Mouse (Mus musculus): Measurements from ENCODE around the gene Sptbn4. TPM values are rescaled to one million over a fixed set of nuclear protein-coding genes. Genes with fewer than 3 reads are reported as not detected.
A peak's percentile ranks its signal among the peaks of the same experiment; 100 is the strongest.

The Sptbn4 gene
- total and polyA plus RNA-seq, 2 experiments from 2014 or later = 3.4 to 24.8 TPM

- DNase-seq (ENCODE audit: low spot score) (no peak), ATAC-seq (no peak)
- H3K4me2 ChIP-seq (ENCODE audit: low read depth, low read length) = no peak overlapping the region
- no peak overlapping the region for H3K27ac ChIP-seq
- no peaks in the 10 kb centered on the region for H3K9me3 ChIP-seq (ENCODE audit: low read length)
- H3K27me3 ChIP-seq (ENCODE audit: insufficient read depth, low read length) = peaks cover 5% of the 10 kb centered on the region; the same call in 1 of the 2 replicates
- H3K36me3 ChIP-seq (ENCODE audit: insufficient read depth, low read length) = peaks cover 8% of the 10 kb centered on the region; the same call in 1 of the 2 replicates
- H3K4me3 ChIP-seq (ENCODE audit: low read length) = no peak overlapping the region
- no peaks in the 10 kb centered on the region for H3K4me1 ChIP-seq (ENCODE audit: insufficient read depth, low read length)
- no peak for TF ChIP-seq CTCF (IDR thresholded peaks at IDR 0.05; ENCODE audit: low read depth)
- H3K9ac ChIP-seq (replicated peaks; ENCODE audit: low read length) = no peak overlapping the region
- WGBS = 67% methylated on average over 6 of the region's 6 CpGs
Observed at GRCm38 (mm10) chr7:27389213-27389612, 58.3 kb downstream of the Sptbn4 start.

DNA sequence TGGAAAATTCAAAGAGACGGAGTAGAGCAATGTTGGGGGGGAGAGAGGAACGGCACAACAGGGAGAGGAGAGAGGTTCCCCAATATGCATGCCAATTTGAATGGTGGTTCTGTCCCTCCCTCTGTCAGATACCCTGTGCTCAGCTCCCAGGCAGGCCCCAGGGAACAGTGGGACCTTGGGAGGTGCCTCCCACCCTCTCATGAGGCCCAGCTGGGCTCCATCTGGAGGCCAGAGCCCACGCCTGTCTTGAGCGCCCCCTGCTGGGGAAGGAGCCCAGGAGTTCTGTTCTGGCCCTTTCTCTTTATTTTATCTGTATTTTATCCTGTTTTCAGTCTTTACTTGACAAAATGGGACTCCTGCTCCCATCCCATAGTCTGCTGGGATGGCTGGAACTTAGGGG, 62.8 kb downstream of the Sptbn4 start:
- no peaks in the 10 kb centered on the region for H3K27me3 ChIP-seq (ENCODE audit: insufficient read depth, low read length)
- no peaks in the 10 kb centered on the region for H3K36me3 ChIP-seq (ENCODE audit: insufficient read depth, low read length)
- no peak overlapping the region for H3K4me2 ChIP-seq (ENCODE audit: low read depth, low read length)
- DNase-seq (ENCODE audit: low spot score) = peak; percentile 40
- no peak overlapping the region for H3K4me3 ChIP-seq (ENCODE audit: low read length)
- no peak overlapping the region for H3K27ac ChIP-seq
- no peak for ATAC-seq
- H3K9ac ChIP-seq (replicated peaks; ENCODE audit: low read length) = no peak overlapping the region
- WGBS = 40% methylated on average over 4 of the region's 4 CpGs
- peak; percentile 66 for TF ChIP-seq CTCF (IDR thresholded peaks at IDR 0.05; ENCODE audit: low read depth)
- no peaks in the 10 kb centered on the region for H3K4me1 ChIP-seq (ENCODE audit: insufficient read depth, low read length)
- no peaks in the 10 kb centered on the region for H3K9me3 ChIP-seq (ENCODE audit: low read length)

DNA sequence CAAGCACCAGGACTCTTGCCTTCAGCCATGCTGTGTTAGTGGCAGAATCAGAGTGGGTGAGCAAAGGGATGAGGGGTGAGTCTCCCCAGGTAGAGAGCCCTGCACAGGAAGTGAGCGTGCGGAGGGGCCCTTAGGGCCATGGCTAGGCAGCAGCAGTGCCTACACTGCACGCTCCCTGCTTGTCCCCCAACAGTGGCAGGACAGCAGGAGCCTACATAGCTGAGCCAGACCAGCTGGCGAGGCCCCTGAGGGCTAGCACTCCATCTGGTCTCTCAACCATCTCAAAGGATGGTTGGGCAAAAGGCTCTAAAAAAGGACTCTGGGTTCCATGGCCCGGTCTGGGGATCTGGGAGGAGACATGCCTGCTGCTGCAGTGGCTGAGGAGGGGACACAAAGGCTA, 63.4 kb downstream of the Sptbn4 start:
- Histone ChIP-seq H3K4me3 (ENCODE audit: low read length) (no peak overlapping the region), H3K9me3 (ENCODE audit: low read length) (no peaks in the 10 kb centered on the region), H3K27ac (no peak overlapping the region), H3K4me2 (ENCODE audit: low read depth, low read length) (no peak overlapping the region), H3K9ac (replicated peaks; ENCODE audit: low read length) (no peak overlapping the region), H3K4me1 (ENCODE audit: insufficient read depth, low read length) (no peaks in the 10 kb centered on the region), H3K27me3 (ENCODE audit: insufficient read depth, low read length) (no peaks in the 10 kb centered on the region), H3K36me3 (ENCODE audit: insufficient read depth, low read length) (no peaks in the 10 kb centered on the region)
- DNase-seq (ENCODE audit: low spot score) (no peak), ATAC-seq (0 out of 2 replicates have a peak, but pooled peaks have one; percentile 35)
- TF ChIP-seq CTCF (IDR thresholded peaks at IDR 0.05; ENCODE audit: low read depth) = no peak
- 64% methylated on average over 5 of the region's 5 CpGs for WGBS

DNA sequence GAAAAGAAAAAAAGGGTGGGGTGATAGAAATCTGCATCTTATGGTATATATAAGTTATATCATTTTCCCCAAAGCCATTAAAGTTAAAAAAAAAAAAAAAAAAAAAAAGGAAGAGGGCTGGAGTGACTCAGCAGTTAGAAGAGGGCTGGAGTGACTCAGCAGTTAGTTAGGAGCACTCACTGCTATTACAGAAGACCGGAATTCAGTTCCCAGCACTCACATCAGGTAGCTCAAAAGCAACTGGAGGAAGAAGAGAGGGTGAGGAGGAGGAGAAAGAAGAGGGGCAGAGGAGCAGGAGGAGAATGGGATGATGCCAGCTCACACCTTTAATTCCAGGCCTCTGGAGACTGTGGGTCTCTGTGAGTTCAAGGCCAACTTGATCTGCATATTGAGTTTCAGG, 64.3 kb downstream of the Sptbn4 start:
- Histone ChIP-seq H3K27ac (no peak overlapping the region), H3K4me3 (ENCODE audit: low read length) (no peak overlapping the region), H3K9ac (replicated peaks; ENCODE audit: low read length) (no peak overlapping the region), H3K36me3 (ENCODE audit: insufficient read depth, low read length) (no peaks in the 10 kb centered on the region), H3K27me3 (ENCODE audit: insufficient read depth, low read length) (no peaks in the 10 kb centered on the region), H3K4me1 (ENCODE audit: insufficient read depth, low read length) (no peaks in the 10 kb centered on the region), H3K9me3 (ENCODE audit: low read length) (no peaks in the 10 kb centered on the region), H3K4me2 (ENCODE audit: low read depth, low read length) (no peak overlapping the region)
- DNase-seq (ENCODE audit: low spot score) (no peak), ATAC-seq (no peak)
- TF ChIP-seq CTCF (IDR thresholded peaks at IDR 0.05; ENCODE audit: low read depth) = no peak
- WGBS = 74% methylated on average over 1 of the region's 1 CpGs

GRCm38 (mm10) chr7:27381560-27381959, 65.9 kb downstream of the Sptbn4 start:
- no peaks in the 10 kb centered on the region for H3K27me3 ChIP-seq (ENCODE audit: insufficient read depth, low read length)

DNA sequence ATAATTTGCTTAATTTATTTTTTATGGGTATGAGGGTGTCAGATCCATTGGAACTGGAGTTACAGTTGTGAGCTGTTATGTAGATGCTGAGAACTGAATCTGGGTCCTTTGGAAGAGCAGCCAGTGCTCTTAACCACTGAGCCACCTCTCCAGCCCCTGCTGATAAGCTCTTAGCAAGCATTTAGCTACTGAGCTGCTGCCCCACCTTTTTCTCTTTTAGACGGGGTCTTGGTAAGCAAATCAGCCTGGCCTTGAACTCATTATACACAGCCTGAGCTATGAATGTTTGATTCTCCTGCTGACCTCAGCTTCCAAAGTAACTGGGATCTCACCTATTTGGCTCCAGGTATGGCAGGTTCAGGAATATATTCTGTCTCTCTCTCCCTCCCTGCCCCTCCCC, 66.5 kb downstream of the Sptbn4 start:
- Histone ChIP-seq H3K27me3 (ENCODE audit: insufficient read depth, low read length) (peaks cover 1% of the 10 kb centered on the region; the same call in 1 of the 2 replicates), H3K4me1 (ENCODE audit: insufficient read depth, low read length) (no peaks in the 10 kb centered on the region), H3K4me2 (ENCODE audit: low read depth, low read length) (no peak overlapping the region), H3K9ac (replicated peaks; ENCODE audit: low read length) (no peak overlapping the region), H3K27ac (no peak overlapping the region), H3K4me3 (ENCODE audit: low read length) (no peak overlapping the region), H3K36me3 (ENCODE audit: insufficient read depth, low read length) (no peaks in the 10 kb centered on the region), H3K9me3 (ENCODE audit: low read length) (no peaks in the 10 kb centered on the region)
- TF ChIP-seq CTCF (IDR thresholded peaks at IDR 0.05; ENCODE audit: low read depth) = no peak
- ATAC-seq = no peak
- DNase-seq (ENCODE audit: low spot score) = no peak
- WGBS = 29% methylated on average over 1 of the region's 1 CpGs

More at GRCm38 (mm10) chr7:27381560-27381959, 65.9 kb downstream of the Sptbn4 start:
- 65% methylated on average over 4 of the region's 4 CpGs for WGBS
- no peak for TF ChIP-seq CTCF (IDR thresholded peaks at IDR 0.05; ENCODE audit: low read depth)
- Histone ChIP-seq H3K9me3 (ENCODE audit: low read length) (no peaks in the 10 kb centered on the region), H3K27ac (no peak overlapping the region), H3K36me3 (ENCODE audit: insufficient read depth, low read length) (no peaks in the 10 kb centered on the region), H3K9ac (replicated peaks; ENCODE audit: low read length) (no peak overlapping the region), H3K4me3 (ENCODE audit: low read length) (no peak overlapping the region), H3K4me1 (ENCODE audit: insufficient read depth, low read length) (no peaks in the 10 kb centered on the region), H3K4me2 (ENCODE audit: low read depth, low read length) (no peak overlapping the region)
- ATAC-seq (no peak), DNase-seq (ENCODE audit: low spot score) (no peak)

GRCm38 (mm10) chr7:27379836-27380235, 67.7 kb downstream of the Sptbn4 start:
- no peak for TF ChIP-seq CTCF (IDR thresholded peaks at IDR 0.05; ENCODE audit: low read depth)
- no peak overlapping the region for H3K9ac ChIP-seq (replicated peaks; ENCODE audit: low read length)
- no peaks in the 10 kb centered on the region for H3K9me3 ChIP-seq (ENCODE audit: low read length)
- H3K36me3 ChIP-seq (ENCODE audit: insufficient read depth, low read length) = no peaks in the 10 kb centered on the region
- ATAC-seq = no peak
- DNase-seq (ENCODE audit: low spot score) = no peak
- H3K4me3 ChIP-seq (ENCODE audit: low read length) = no peak overlapping the region
- H3K27me3 ChIP-seq (ENCODE audit: insufficient read depth, low read length) = peaks cover 11% of the 10 kb centered on the region; the same call in 1 of the 2 replicates
- H3K4me1 ChIP-seq (ENCODE audit: insufficient read depth, low read length) = no peaks in the 10 kb centered on the region
- H3K27ac ChIP-seq = no peak overlapping the region
- 63% methylated on average over 6 of the region's 6 CpGs for WGBS
- no peak overlapping the region for H3K4me2 ChIP-seq (ENCODE audit: low read depth, low read length)

All from hindbrain, postnatal 0 days (tissue).